Mouse (Mus musculus): ENCODE measurements around the gene Rps6ka4. TPM values are rescaled to one million over a fixed set of nuclear protein-coding genes. Genes with fewer than 3 reads are reported as not detected.

Gene Rps6ka4
- polyA plus RNA-seq, 1 experiment from 2014 or later = 7.7 TPM

DNA sequence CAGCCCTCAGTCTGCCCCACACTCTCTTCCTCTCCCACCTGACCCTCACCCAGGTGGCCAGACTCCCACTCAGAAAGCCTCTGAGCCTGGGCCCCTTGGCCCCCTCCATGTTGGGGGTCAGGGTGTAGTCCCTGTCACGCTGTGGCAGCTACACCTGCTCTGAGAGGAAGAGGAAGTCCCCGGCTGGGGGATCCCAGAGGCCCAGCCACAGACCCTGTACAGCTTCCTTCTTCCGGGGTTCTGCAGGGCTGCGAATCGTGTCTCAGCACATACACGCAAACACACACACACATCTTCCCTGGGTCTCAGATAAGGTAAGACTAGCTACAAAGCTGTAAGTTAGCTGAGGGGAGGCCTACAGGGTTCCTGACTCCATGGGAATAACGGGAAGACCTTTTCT lies 17.6 kb upstream of the Rps6ka4 start, which contains the start of gene Ccdc88b:
Ccdc88b (minus strand) TSS at position 181 of the 400 bp plus-strand sequence.
- Histone ChIP-seq H3K9me3 (no peaks in the 10 kb centered on the region), H3K36me3 (no peaks in the 10 kb centered on the region), H3K27ac (replicated peaks) (no peak within 1 kb of the TSS), H3K4me1 (peaks cover 20% of the 10 kb centered on the region), H3K4me3 (no peak within 1 kb of the TSS), H3K27me3 (no peaks in the 10 kb centered on the region), H3K4me2 (replicated peaks) (no peak within 1 kb of the TSS), H3K9ac (replicated peaks) (no peak within 1 kb of the TSS)
- WGBS = 78% methylated on average over 7 of the region's 7 CpGs
- ATAC-seq (replicated peaks) = no peak

GRCm38 (mm10) chr19:6857391-6858005 lies 17.1 kb upstream of the Rps6ka4 start:
- no peaks in the 10 kb centered on the region for H3K27me3 ChIP-seq
- 76% methylated on average over 9 of the region's 9 CpGs for WGBS
- no peak for ATAC-seq (replicated peaks)
- H3K27ac ChIP-seq (replicated peaks) = no peak overlapping the region
- peaks cover 20% of the 10 kb centered on the region for H3K4me1 ChIP-seq
- H3K9ac ChIP-seq (replicated peaks) = no peak overlapping the region
- H3K9me3 ChIP-seq = no peaks in the 10 kb centered on the region
- H3K36me3 ChIP-seq = no peaks in the 10 kb centered on the region
- no peak overlapping the region for H3K4me3 ChIP-seq
- H3K4me2 ChIP-seq (replicated peaks) = no peak overlapping the region

- Histone ChIP-seq H3K4me1 (peaks cover 20% of the 10 kb centered on the region), H3K27ac (replicated peaks) (no peak overlapping the region), H3K4me2 (replicated peaks) (no peak overlapping the region), H3K36me3 (no peaks in the 10 kb centered on the region), H3K4me3 (no peak overlapping the region), H3K9ac (replicated peaks) (no peak overlapping the region), H3K27me3 (no peaks in the 10 kb centered on the region), H3K9me3 (no peaks in the 10 kb centered on the region)
- 52% methylated on average over 3 of the region's 3 CpGs for WGBS
- no peak for ATAC-seq (replicated peaks)
Measured at GRCm38 (mm10) chr19:6857003-6857360, 16.5 kb upstream of the Rps6ka4 start.

DNA sequence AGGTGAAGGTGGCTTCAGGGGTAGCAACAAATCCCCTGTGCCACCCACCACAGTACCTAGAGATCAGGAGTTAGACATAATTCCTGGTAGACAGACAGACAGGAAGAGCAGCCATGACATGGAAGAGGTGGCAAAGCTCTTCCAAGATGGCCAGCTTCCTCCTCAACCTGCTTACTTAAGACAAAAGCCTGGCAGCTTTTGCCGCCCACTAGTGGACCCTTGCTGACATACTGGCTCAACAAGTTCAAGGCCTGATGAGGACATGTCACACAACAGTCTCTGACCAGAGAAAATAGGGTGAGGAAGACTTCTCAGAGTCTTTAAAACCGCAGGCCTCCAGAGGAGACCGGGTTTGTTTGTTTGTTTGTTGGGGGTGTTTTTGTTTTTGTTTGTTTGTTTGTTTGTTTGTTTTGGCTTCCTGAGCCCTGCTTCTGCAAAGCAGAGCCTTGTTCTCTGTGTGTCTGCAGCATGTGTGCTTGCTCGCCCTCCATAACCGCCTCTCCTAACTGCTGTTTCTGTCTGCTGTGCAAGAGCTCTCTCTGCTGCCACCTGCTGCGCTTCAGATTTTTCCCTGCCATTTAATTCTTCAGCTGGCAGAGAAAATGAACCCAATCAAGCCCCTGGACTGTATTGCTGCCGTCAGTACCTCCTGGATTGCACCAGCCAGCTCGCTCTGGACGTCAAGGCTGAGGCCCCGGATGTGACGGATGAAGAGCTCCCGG lies 16.0 kb upstream of the Rps6ka4 start:
- Histone ChIP-seq H3K27me3 (no peaks in the 10 kb centered on the region), H3K4me1 (peaks cover 20% of the 10 kb centered on the region), H3K27ac (replicated peaks) (no peak overlapping the region), H3K4me3 (no peak overlapping the region), H3K9ac (replicated peaks) (no peak overlapping the region), H3K9me3 (no peaks in the 10 kb centered on the region), H3K4me2 (replicated peaks) (no peak overlapping the region), H3K36me3 (no peaks in the 10 kb centered on the region)
- 29% methylated on average over 12 of the region's 12 CpGs for WGBS
- ATAC-seq (replicated peaks) = 0 out of 2 replicates have a peak, but pooled peaks have one; percentile 38

DNA sequence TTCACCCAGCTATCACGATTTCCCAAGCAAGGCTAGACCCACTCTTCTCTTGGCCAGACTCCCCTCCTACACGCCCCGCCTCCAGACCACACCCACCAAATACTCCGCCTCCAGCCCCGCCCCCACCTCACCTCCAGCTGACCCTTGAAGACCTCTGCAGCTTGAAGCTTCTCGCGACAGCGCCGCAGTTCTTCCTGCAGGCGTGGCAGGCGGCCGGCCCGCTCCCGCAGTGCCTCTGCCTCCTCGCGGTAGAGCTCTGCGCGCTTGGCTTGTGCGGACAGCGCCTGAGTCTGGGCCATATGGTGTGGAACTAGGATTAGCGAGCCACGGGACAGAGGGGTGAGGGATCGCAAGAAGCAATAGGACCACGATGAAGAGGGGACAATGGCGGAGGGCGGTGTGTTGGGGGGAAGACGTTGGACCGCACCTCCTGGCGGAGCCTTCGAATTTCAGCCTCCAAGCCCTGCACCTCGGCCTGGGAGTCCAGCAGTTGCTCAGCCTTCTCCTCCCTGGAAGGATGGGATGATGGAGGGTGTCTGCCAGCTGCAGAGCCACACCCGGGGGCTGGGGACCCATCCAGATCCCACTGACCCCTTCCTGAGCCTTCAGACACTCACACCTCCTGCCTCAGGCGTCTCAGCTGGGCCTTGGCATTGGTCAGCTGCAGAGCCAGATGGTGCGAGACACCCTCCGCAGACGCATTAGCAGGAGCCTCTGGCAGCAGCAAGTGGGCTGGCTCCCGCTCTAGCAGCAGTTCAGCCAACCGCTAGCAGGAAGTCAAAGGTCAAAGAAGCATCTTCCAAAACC lies 15.0 kb upstream of the Rps6ka4 start:
- Histone ChIP-seq H3K9me3 (no peaks in the 10 kb centered on the region), H3K9ac (replicated peaks) (no peak overlapping the region), H3K4me3 (peak overlapping the region; percentile 12), H3K27me3 (no peaks in the 10 kb centered on the region), H3K4me2 (replicated peaks) (peak overlapping the region; percentile 33), H3K36me3 (no peaks in the 10 kb centered on the region), H3K27ac (replicated peaks) (no peak overlapping the region), H3K4me1 (peaks cover 20% of the 10 kb centered on the region)
- 10% methylated on average over 38 of the region's 38 CpGs for WGBS
- ATAC-seq (replicated peaks) = peak; percentile 30; the same call in 1 of the 2 replicates

- WGBS = 91% methylated on average over 12 of the region's 12 CpGs
- no peaks in the 10 kb centered on the region for H3K9me3 ChIP-seq
- no peaks in the 10 kb centered on the region for H3K27me3 ChIP-seq
- no peak for ATAC-seq (replicated peaks)
- no peak overlapping the region for H3K9ac ChIP-seq (replicated peaks)
- peaks cover 20% of the 10 kb centered on the region for H3K4me1 ChIP-seq
- no peaks in the 10 kb centered on the region for H3K36me3 ChIP-seq
- H3K4me3 ChIP-seq = no peak overlapping the region
- no peak overlapping the region for H3K4me2 ChIP-seq (replicated peaks)
- H3K27ac ChIP-seq (replicated peaks) = no peak overlapping the region
Measured at GRCm38 (mm10) chr19:6854658-6855057, 14.2 kb upstream of the Rps6ka4 start.

GRCm38 (mm10) chr19:6853903-6854302 lies 13.5 kb upstream of the Rps6ka4 start:
- no peak for ATAC-seq (replicated peaks)
- H3K36me3 ChIP-seq = no peaks in the 10 kb centered on the region
- peaks cover 20% of the 10 kb centered on the region for H3K4me1 ChIP-seq
- H3K4me3 ChIP-seq = no peak overlapping the region
- WGBS = 86% methylated on average over 8 of the region's 8 CpGs
- no peak overlapping the region for H3K9ac ChIP-seq (replicated peaks)
- no peaks in the 10 kb centered on the region for H3K9me3 ChIP-seq
- no peak overlapping the region for H3K4me2 ChIP-seq (replicated peaks)
- no peak overlapping the region for H3K27ac ChIP-seq (replicated peaks)
- H3K27me3 ChIP-seq = peaks cover 7% of the 10 kb centered on the region

- Histone ChIP-seq H3K27me3 (peaks cover 19% of the 10 kb centered on the region), H3K9ac (replicated peaks) (no peak overlapping the region), H3K27ac (replicated peaks) (no peak overlapping the region), H3K4me1 (peaks cover 24% of the 10 kb centered on the region), H3K4me2 (replicated peaks) (no peak overlapping the region), H3K4me3 (no peak overlapping the region), H3K9me3 (no peaks in the 10 kb centered on the region), H3K36me3 (no peaks in the 10 kb centered on the region)
- 73% methylated on average over 21 of the region's 21 CpGs for WGBS
- ATAC-seq (replicated peaks) = no peak
Measured at GRCm38 (mm10) chr19:6852393-6853305, 12.2 kb upstream of the Rps6ka4 start.

DNA sequence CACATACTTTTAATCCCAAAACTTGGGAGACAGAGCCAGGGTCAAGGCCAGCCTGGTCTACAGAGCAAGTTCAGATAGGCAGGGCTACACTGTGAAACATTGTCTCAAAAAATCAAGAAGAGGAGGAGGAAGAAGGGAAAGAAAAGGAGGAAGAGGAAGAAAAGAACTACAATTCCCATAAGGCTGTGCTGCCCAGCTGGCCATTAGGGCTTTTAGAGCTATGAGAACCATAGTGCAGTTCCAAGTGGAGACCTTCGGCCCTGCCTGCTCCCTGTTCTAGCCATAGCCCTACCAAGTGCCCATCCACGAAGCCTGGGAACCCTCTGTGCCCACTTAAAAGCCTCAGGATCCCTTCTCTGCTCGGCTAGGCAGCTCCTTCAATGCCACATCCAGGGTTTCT lies 11.1 kb upstream of the Rps6ka4 start:
- Histone ChIP-seq H3K9ac (replicated peaks) (no peak overlapping the region), H3K4me3 (no peak overlapping the region), H3K27me3 (peaks cover 22% of the 10 kb centered on the region), H3K27ac (replicated peaks) (no peak overlapping the region), H3K4me1 (peaks cover 20% of the 10 kb centered on the region), H3K9me3 (no peaks in the 10 kb centered on the region), H3K4me2 (replicated peaks) (no peak overlapping the region), H3K36me3 (no peaks in the 10 kb centered on the region)
- ATAC-seq (replicated peaks) = no peak
- WGBS = 81% methylated on average over 3 of the region's 3 CpGs

DNA sequence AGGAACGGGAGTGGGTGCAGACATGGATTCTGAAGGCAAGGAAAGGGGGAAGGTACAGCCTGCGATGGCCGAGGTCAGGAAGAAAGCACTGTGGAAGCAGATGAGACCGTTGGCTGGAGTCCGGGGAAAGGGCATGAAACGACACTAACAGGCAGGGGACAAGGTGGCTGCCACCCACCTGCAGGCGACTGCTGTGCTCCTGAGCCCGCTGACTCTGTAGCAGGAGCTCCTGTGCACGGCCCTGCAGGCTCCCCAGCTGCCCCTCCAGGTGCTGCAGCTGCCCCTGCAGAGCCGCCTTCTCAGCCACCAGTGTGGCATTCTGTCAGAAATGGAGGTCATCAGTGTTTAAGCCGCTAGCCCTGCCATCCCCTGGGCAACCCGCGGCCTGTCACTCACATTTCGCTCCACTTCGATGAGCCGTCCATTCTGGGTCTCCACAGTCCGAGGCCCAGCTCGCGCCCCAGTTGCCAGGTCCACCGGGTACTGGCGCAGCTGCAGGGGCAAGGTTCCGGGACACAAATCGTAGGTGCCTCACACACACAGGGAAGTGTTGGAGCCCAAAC lies 9.2 kb upstream of the Rps6ka4 start:
- 69% methylated on average over 23 of the region's 23 CpGs for WGBS
- ATAC-seq (replicated peaks) = no peak
- no peak overlapping the region for H3K4me3 ChIP-seq
- no peak overlapping the region for H3K27ac ChIP-seq (replicated peaks)
- H3K4me2 ChIP-seq (replicated peaks) = no peak overlapping the region
- 0 out of 2 replicates have a peak, but pooled peaks cover 5% of the 10 kb centered on the region for H3K4me1 ChIP-seq
- no peaks in the 10 kb centered on the region for H3K9me3 ChIP-seq
- peaks cover 25% of the 10 kb centered on the region for H3K27me3 ChIP-seq
- no peaks in the 10 kb centered on the region for H3K36me3 ChIP-seq
- H3K9ac ChIP-seq (replicated peaks) = no peak overlapping the region

GRCm38 (mm10) chr19:6847841-6848517 lies 7.5 kb upstream of the Rps6ka4 start:
- Histone ChIP-seq H3K9me3 (no peaks in the 10 kb centered on the region), H3K27ac (replicated peaks) (no peak overlapping the region), H3K4me1 (0 out of 2 replicates have a peak, but pooled peaks cover 5% of the 10 kb centered on the region), H3K4me2 (replicated peaks) (peak overlapping the region; percentile 18), H3K9ac (replicated peaks) (no peak overlapping the region), H3K36me3 (no peaks in the 10 kb centered on the region), H3K27me3 (peaks cover 25% of the 10 kb centered on the region), H3K4me3 (no peak overlapping the region; the same call in 1 of the 2 replicates)
- no peak for ATAC-seq (replicated peaks)
- 2% methylated on average over 31 of the region's 31 CpGs for WGBS
